ENCODE assay signal across 13 mouse cellular contexts in the genomic region with DNA sequence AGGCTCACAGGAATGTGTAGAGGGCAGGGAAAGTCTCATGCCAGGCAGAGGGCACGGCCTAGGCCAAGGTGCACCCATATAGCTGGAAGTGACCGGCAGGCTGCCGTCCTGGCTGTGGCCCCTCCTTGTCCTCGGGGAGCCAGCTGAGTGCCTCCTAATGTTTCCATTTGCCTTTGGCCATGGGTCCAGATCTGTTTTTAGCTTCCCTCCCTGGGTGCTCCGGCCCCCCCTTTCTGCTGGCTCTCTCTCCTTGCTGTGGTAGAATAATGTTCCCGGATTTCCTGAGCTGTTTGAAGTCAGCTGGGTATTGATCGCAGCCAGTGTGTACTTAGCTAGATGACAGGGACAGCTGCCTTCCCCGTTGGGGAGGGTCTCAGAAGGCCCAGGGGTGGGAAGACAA. TPM values are rescaled to one million over a fixed set of nuclear protein-coding genes. Genes with fewer than 3 reads are reported as not detected.
DNase-seq lines count a peak whose midpoint lies in the region; ATAC-seq lines count a peak whose summit lies in the region.
"Had no signal": no experiment of that assay in that cellular context is flagged by ENCODE, and none has a peak within 500 bp of the region (broad histone marks: within the 10 kb centered on the region; RNA-seq: fewer than 3 reads in every experiment).

No protein-coding gene starts in this region.

- H3K4me2 ChIP-seq in kidney, embryonic 14.5 days (replicated peaks; ENCODE audit: low read depth, low read length), result no peak overlapping the region
- H3K4me2 ChIP-seq: heart, embryonic 13.5 days; liver, embryonic 13.5 days; midbrain, embryonic 15.5 days had no signal

- H3K9ac ChIP-seq in kidney, embryonic 14.5 days (ENCODE audit: low read depth, low read length), result no peak overlapping the region
- H3K9ac ChIP-seq: heart, embryonic 13.5 days; liver, embryonic 13.5 days; midbrain, embryonic 15.5 days had no signal

- H3K27ac ChIP-seq in kidney, embryonic 14.5 days (ENCODE audit: low read depth, low read length), result no peak overlapping the region
- H3K27ac ChIP-seq: heart, embryonic 13.5 days; liver, embryonic 13.5 days; midbrain, embryonic 15.5 days had no signal

- no peak for ATAC-seq in kidney, embryonic 14.5 days (ENCODE audit: low FRiP score, low TSS enrichment)
- no peak for ATAC-seq in inflammation-experienced regulatory T-cells, adult 6 months
- ATAC-seq: midbrain, embryonic 15.5 days had no signal

- H3K4me1 ChIP-seq in kidney, embryonic 14.5 days (ENCODE audit: control insufficient read depth, insufficient read depth, low read length), result no peaks in the 10 kb centered on the region
- H3K4me1 ChIP-seq: heart, embryonic 13.5 days; midbrain, embryonic 15.5 days had no signal

- 72% methylated on average over 8 of the region's 8 CpGs for WGBS in kidney, embryonic 14.5 days

- no peaks in the 10 kb centered on the region for H3K27me3 ChIP-seq in kidney, embryonic 14.5 days (ENCODE audit: control insufficient read depth, insufficient read depth, low read length)
- H3K27me3 ChIP-seq: heart, embryonic 13.5 days; liver, embryonic 13.5 days; midbrain, embryonic 15.5 days had no signal

- peak; percentile 44 for DNase-seq in adrenal gland, postnatal 10 days
- no peak for DNase-seq in adrenal gland, postnatal 4 days (ENCODE audit: low spot score in 2 of 2)
- peak; percentile 62 to 68 for DNase-seq in kidney, postnatal 36 days
- DNase-seq in heart, postnatal 10 days, result peak; percentile 70 to 81
- DNase-seq in lung, postnatal 25 days (ENCODE audit: low spot score), result peak; percentile 78
- no peak for DNase-seq in yolk sac, embryonic 10.5 days (ENCODE audit: low spot score)
- DNase-seq: layer of hippocampus, postnatal 36 days; liver, embryonic 13.5 days had no signal

- no peaks in the 10 kb centered on the region; the same call in 1 of the 2 replicates for H3K9me3 ChIP-seq in kidney, embryonic 14.5 days (ENCODE audit: control insufficient read depth, low read length)
- H3K9me3 ChIP-seq: heart, embryonic 13.5 days; liver, embryonic 13.5 days; midbrain, embryonic 15.5 days had no signal

- no peaks in the 10 kb centered on the region for H3K36me3 ChIP-seq in kidney, embryonic 14.5 days (ENCODE audit: control insufficient read depth, insufficient read depth, low read length)
- H3K36me3 ChIP-seq: heart, embryonic 13.5 days; liver, embryonic 13.5 days; midbrain, embryonic 15.5 days had no signal

- intact Hi-C loops in heart, postnatal 10 days (cut with DNase I), result no loop called here

- H3K4me3 ChIP-seq in kidney, embryonic 14.5 days (ENCODE audit: low read length), result no peak overlapping the region
- H3K4me3 ChIP-seq: heart, embryonic 13.5 days; liver, embryonic 13.5 days; midbrain, embryonic 15.5 days had no signal

RNA-seq across cellular contexts. Expression of a gene that starts 12.8 kb away (rescaled TPM):
- 10 to 100 TPM; 62.4 to 75.1 TPM for total RNA-seq in adrenal gland, postnatal 10 days (2021)
- total RNA-seq in adrenal gland, postnatal 4 days (2021), result 10 to 100 TPM; 59.8 to 84.7 TPM
- polyA plus RNA-seq in kidney, embryonic 14.5 days (2014; fragmentation: Nextera tagmentation; extraction: Ambion mirVana), result 177 and 214 TPM in 2 replicates
- total RNA-seq in heart, postnatal 10 days (2021), result 100 to 1,000 TPM; 299 to 317 TPM
- 1 to 10 TPM; 1.1 to 2.3 (median 1.2) TPM for polyA plus RNA-seq in inflammation-experienced regulatory T-cells, adult 6 months (2017; shearing (Covaris generic))
- total RNA-seq: neutrophil, adult 5-6 weeks had no signal

RNA-seq across cellular contexts. Expression of a gene that starts 13.0 kb away (rescaled TPM):
- 1 to 10 TPM; 1.8 to 3.2 TPM for total RNA-seq in adrenal gland, postnatal 10 days (2021)
- total RNA-seq in adrenal gland, postnatal 4 days (2021), result 1 to 10 TPM in 1 of 2 experiments, under 1 TPM in 1; 0.68 to 1.0 TPM
- 4.7 and 7.3 TPM in 2 replicates for polyA plus RNA-seq in kidney, embryonic 14.5 days (2014; fragmentation: Nextera tagmentation; extraction: Ambion mirVana)
- under 1 TPM in 1 of 2 experiments, not detected in 1; 0.50 TPM for total RNA-seq in heart, postnatal 10 days (2021)
- under 1 TPM in 1 of 3 experiments, not detected in 2; 0.68 TPM for polyA plus RNA-seq in inflammation-experienced regulatory T-cells, adult 6 months (2017; shearing (Covaris generic))
- total RNA-seq: layer of hippocampus, postnatal 36 days had no signal

RNA-seq across cellular contexts. Expression of a gene that starts 33.3 kb away (rescaled TPM):
- total RNA-seq in adrenal gland, postnatal 10 days (2021), result 100 to 1,000 TPM in 1 of 2 experiments, 10 to 100 TPM in 1; 86.7 to 106 TPM
- total RNA-seq in adrenal gland, postnatal 4 days (2021), result 10 to 100 TPM; 72.0 to 80.6 TPM
- 106 and 139 TPM in 2 replicates for polyA plus RNA-seq in kidney, embryonic 14.5 days (2014; fragmentation: Nextera tagmentation; extraction: Ambion mirVana)
- total RNA-seq in heart, postnatal 10 days (2021), result 10 to 100 TPM; 43.1 to 45.2 TPM
- 1 to 10 TPM in 1 of 3 experiments, under 1 TPM in 1, not detected in 1; 0.13 to 1.0 TPM for polyA plus RNA-seq in inflammation-experienced regulatory T-cells, adult 6 months (2017; shearing (Covaris generic))

RNA-seq across cellular contexts. Expression of a gene that starts 38.9 kb away (rescaled TPM):
- total RNA-seq in adrenal gland, postnatal 10 days (2021), result 10 to 100 TPM; 15.4 to 16.6 TPM
- 10 to 100 TPM in 1 of 2 experiments, 1 to 10 TPM in 1; 9.6 to 11.5 TPM for total RNA-seq in adrenal gland, postnatal 4 days (2021)
- 3.5 and 4.2 TPM in 2 replicates for polyA plus RNA-seq in kidney, embryonic 14.5 days (2014; fragmentation: Nextera tagmentation; extraction: Ambion mirVana)
- 1 to 10 TPM; 5.6 to 5.7 TPM for total RNA-seq in heart, postnatal 10 days (2021)
- 10 to 100 TPM; 13.6 to 19.9 (median 18.5) TPM for polyA plus RNA-seq in inflammation-experienced regulatory T-cells, adult 6 months (2017; shearing (Covaris generic))

Comparison
In these comparisons a context has a peak if more than half of its experiments do, and no peak if none do; other contexts are left out.
1. DNase-seq: peak in adrenal gland, postnatal 10 days (single experiment), kidney, postnatal 36 days (2 of 2), heart, postnatal 10 days (2 of 2) and lung, postnatal 25 days (single experiment); none in adrenal gland, postnatal 4 days (0 of 2) and yolk sac, embryonic 10.5 days (single experiment).